Comparison of ENCODE assay signal across 12 mouse cellular contexts in the genomic region with DNA sequence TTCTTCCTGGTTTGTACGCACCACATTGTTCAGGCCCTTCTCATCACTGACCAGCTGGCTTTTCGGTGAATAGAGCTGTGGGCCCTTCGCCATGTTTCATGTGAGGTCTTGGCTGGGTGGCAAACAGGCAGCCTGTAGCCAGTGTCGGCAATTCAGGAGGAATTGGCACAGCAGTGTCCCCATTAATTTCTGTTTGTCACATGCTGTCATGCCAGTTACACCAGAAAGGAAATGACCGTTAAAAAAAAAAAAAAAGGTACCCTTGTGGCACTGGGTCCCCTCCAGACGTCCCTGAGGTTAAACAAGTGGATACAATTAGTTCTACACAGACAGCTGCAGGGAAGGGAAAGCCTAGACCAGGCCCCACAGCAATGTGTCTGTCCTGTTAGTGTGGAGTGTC.
DNase-seq lines count a peak whose midpoint lies in the region; ATAC-seq lines count a peak whose summit lies in the region.
"Had no signal": no experiment of that assay in that cellular context is flagged by ENCODE, and none has a peak within 500 bp of the region (broad histone marks: within the 10 kb centered on the region; RNA-seq: fewer than 3 reads in every experiment).

No protein-coding gene starts in this region.

- peak; percentile 71 for ATAC-seq in forebrain, embryonic 13.5 days
- no peak for ATAC-seq in forebrain, embryonic 12.5 days (ENCODE audit: low FRiP score)
- peak; percentile 41; the same call in 1 of the 2 replicates for ATAC-seq in neural tube, embryonic 11.5 days (ENCODE audit: insufficient read depth, low FRiP score, low TSS enrichment)
- peak; percentile 78 for ATAC-seq in common myeloid progenitor, adult 5-6 weeks (replicated peaks; ENCODE audit: low read depth, poor library complexity, severe bottlenecking)
- ATAC-seq: activated CD4-positive, CD25-positive, alpha-beta regulatory T cell, adult 4 months had no signal

- H3K9me3 ChIP-seq in forebrain, embryonic 13.5 days (replicated peaks), result no peaks in the 10 kb centered on the region
- H3K9me3 ChIP-seq in forebrain, embryonic 12.5 days, result no peaks in the 10 kb centered on the region
- H3K9me3 ChIP-seq in neural tube, embryonic 11.5 days (ENCODE audit: control insufficient read depth, low read length), result no peaks in the 10 kb centered on the region
- H3K9me3 ChIP-seq: embryonic facial prominence, embryonic 13.5 days had no signal

- H3K4me3 ChIP-seq in forebrain, embryonic 13.5 days, result no peak overlapping the region
- no peak overlapping the region for H3K4me3 ChIP-seq in forebrain, embryonic 12.5 days (replicated peaks)
- H3K4me3 ChIP-seq in neural tube, embryonic 11.5 days (ENCODE audit: low read depth, low read length), result no peak overlapping the region
- H3K4me3 ChIP-seq: embryonic facial prominence, embryonic 13.5 days; left cerebral cortex, adult 2 months had no signal

- no peak overlapping the region for H3K9ac ChIP-seq in forebrain, embryonic 13.5 days
- no peak overlapping the region for H3K9ac ChIP-seq in forebrain, embryonic 12.5 days
- H3K9ac ChIP-seq in neural tube, embryonic 11.5 days (ENCODE audit: low read length), result no peak overlapping the region
- H3K9ac ChIP-seq: embryonic facial prominence, embryonic 13.5 days had no signal

- no peaks in the 10 kb centered on the region for H3K36me3 ChIP-seq in forebrain, embryonic 13.5 days (ENCODE audit: poor library complexity, severe bottlenecking)
- H3K36me3 ChIP-seq in forebrain, embryonic 12.5 days (replicated peaks), result no peaks in the 10 kb centered on the region
- no peaks in the 10 kb centered on the region for H3K36me3 ChIP-seq in neural tube, embryonic 11.5 days (ENCODE audit: control insufficient read depth, insufficient read depth, low read length)
- H3K36me3 ChIP-seq: embryonic facial prominence, embryonic 13.5 days had no signal

- DNase-seq in neural tube, embryonic 11.5 days (ENCODE audit: low spot score), result no peak
- no peak for DNase-seq in neural tube, embryonic 10.5 days (ENCODE audit: extremely low spot score, low spot score)
- DNase-seq in retina, embryonic 14.5 days (ENCODE audit: low spot score), result peak; percentile 57
- no peak for DNase-seq in gastrocnemius, adult 8-10 months (ENCODE audit: low spot score in 2 of 2)
- no peak for DNase-seq in ovary, postnatal 10 days (ENCODE audit: low spot score)
- DNase-seq: lung, postnatal 14 days had no signal

- no peaks in the 10 kb centered on the region for H3K27me3 ChIP-seq in forebrain, embryonic 13.5 days
- no peaks in the 10 kb centered on the region for H3K27me3 ChIP-seq in forebrain, embryonic 12.5 days
- no peaks in the 10 kb centered on the region for H3K27me3 ChIP-seq in neural tube, embryonic 11.5 days (ENCODE audit: control insufficient read depth, insufficient read depth, low read length)
- H3K27me3 ChIP-seq: embryonic facial prominence, embryonic 13.5 days had no signal

- no peak overlapping the region for H3K4me2 ChIP-seq in forebrain, embryonic 13.5 days
- no peak overlapping the region for H3K4me2 ChIP-seq in forebrain, embryonic 12.5 days
- no peak overlapping the region for H3K4me2 ChIP-seq in neural tube, embryonic 11.5 days (ENCODE audit: low read depth)
- H3K4me2 ChIP-seq: embryonic facial prominence, embryonic 13.5 days had no signal

- 13% methylated on average over 6 of the region's 6 CpGs for WGBS in forebrain, embryonic 13.5 days
- WGBS in forebrain, embryonic 12.5 days, result 45% methylated on average over 6 of the region's 6 CpGs
- WGBS in neural tube, embryonic 11.5 days, result 26% methylated on average over 6 of the region's 6 CpGs

- H3K4me1 ChIP-seq in forebrain, embryonic 13.5 days, result peaks cover 23% of the 10 kb centered on the region
- H3K4me1 ChIP-seq in forebrain, embryonic 12.5 days, result peaks cover 9% of the 10 kb centered on the region; the same call in 1 of the 2 replicates
- H3K4me1 ChIP-seq in neural tube, embryonic 11.5 days (ENCODE audit: control insufficient read depth, insufficient read depth, low read length), result no peaks in the 10 kb centered on the region; the same call in 1 of the 2 replicates

- peak overlapping the region; percentile 57 for H3K27ac ChIP-seq in forebrain, embryonic 13.5 days
- no peak overlapping the region for H3K27ac ChIP-seq in forebrain, embryonic 12.5 days
- no peak overlapping the region for H3K27ac ChIP-seq in neural tube, embryonic 11.5 days (ENCODE audit: low read depth, low read length)
- H3K27ac ChIP-seq: embryonic facial prominence, embryonic 13.5 days; left cerebral cortex, adult 2 months had no signal
